Mouse (Mus musculus): ENCODE measurements at regions not wholly inside any gene's neighbourhood (a gene's known extent, or its start where the extent isn't known, plus 50 kb on each side); places are given as distances from the start of the nearest gene placed in this dataset.
"Not testable (repeated sequence)": the region's sequence is repeated elsewhere in the genome, so short reads cannot be mapped to it uniquely, and the experiment has no call there.

- H3K36me3 ChIP-seq; H3K4me2 ChIP-seq; H3K9ac ChIP-seq; H3K9me3 ChIP-seq; H3K27ac ChIP-seq (replicated peaks); ATAC-seq (ENCODE audit: extremely low read depth, insufficient number of reproducible peaks, low FRiP score, low TSS enrichment); H3K4me1 ChIP-seq; H3K27me3 ChIP-seq (replicated peaks); H3K4me3 ChIP-seq: not testable (repeated sequence)
- WGBS: 40% methylated on average over 3 of the region's 3 CpGs
Measured at GRCm38 (mm10) chr12:17852138-17852537, 161.5 kb downstream of the Hpcal1 start.

- H3K27ac ChIP-seq (replicated peaks); H3K4me2 ChIP-seq; H3K9ac ChIP-seq; H3K36me3 ChIP-seq; H3K27me3 ChIP-seq (replicated peaks); H3K4me1 ChIP-seq; H3K4me3 ChIP-seq; ATAC-seq (ENCODE audit: extremely low read depth, insufficient number of reproducible peaks, low FRiP score, low TSS enrichment); H3K9me3 ChIP-seq: not testable (repeated sequence)
- 15% methylated on average over 6 of the region's 6 CpGs for WGBS
Measured at GRCm38 (mm10) chr12:17872491-17872890, 181.8 kb downstream of the Hpcal1 start.

GRCm38 (mm10) chr12:17881371-17882116 lies 190.9 kb downstream of the Hpcal1 start:
- ATAC-seq (ENCODE audit: extremely low read depth, insufficient number of reproducible peaks, low FRiP score, low TSS enrichment): peak; percentile 98

GRCm38 (mm10) chr12:17882117-17883116 lies 191.8 kb downstream of the Hpcal1 start:
- not testable (repeated sequence) for H3K9me3 ChIP-seq; H3K36me3 ChIP-seq; H3K27me3 ChIP-seq (replicated peaks); ATAC-seq (ENCODE audit: extremely low read depth, insufficient number of reproducible peaks, low FRiP score, low TSS enrichment); H3K4me1 ChIP-seq
- WGBS: 1% methylated on average over 65 of the region's 65 CpGs
- H3K9ac ChIP-seq: peak overlapping the region; percentile 95
- H3K27ac ChIP-seq (replicated peaks): peak overlapping the region; percentile 90
- H3K4me2 ChIP-seq: peak overlapping the region; percentile 71
- peak overlapping the region; percentile 91 for H3K4me3 ChIP-seq

More at GRCm38 (mm10) chr12:17881371-17882116, 190.9 kb downstream of the Hpcal1 start:
- H3K9ac ChIP-seq: peak overlapping the region; percentile 95
- H3K36me3 ChIP-seq: no peaks in the 10 kb centered on the region
- peak overlapping the region; percentile 71 for H3K4me2 ChIP-seq
- H3K27ac ChIP-seq (replicated peaks): peak overlapping the region; percentile 90
- peak overlapping the region; percentile 91 for H3K4me3 ChIP-seq
- H3K4me1 ChIP-seq: peaks cover 3% of the 10 kb centered on the region; the same call in 1 of the 2 replicates
- no peaks in the 10 kb centered on the region for H3K9me3 ChIP-seq
- WGBS: under 1% methylated on average over 54 of the region's 59 CpGs
- no peaks in the 10 kb centered on the region for H3K27me3 ChIP-seq (replicated peaks)

GRCm38 (mm10) chr12:17891663-17892310 lies 201.1 kb downstream of the Hpcal1 start:
- H3K27ac ChIP-seq (replicated peaks); H3K4me2 ChIP-seq; H3K4me3 ChIP-seq; H3K4me1 ChIP-seq; H3K27me3 ChIP-seq (replicated peaks); H3K9ac ChIP-seq; ATAC-seq (ENCODE audit: extremely low read depth, insufficient number of reproducible peaks, low FRiP score, low TSS enrichment): not testable (repeated sequence)
- Histone ChIP-seq H3K36me3 (peaks cover 36% of the 10 kb centered on the region), H3K9me3 (peaks cover 32% of the 10 kb centered on the region)
- 86% methylated on average over 6 of the region's 6 CpGs for WGBS

GRCm38 (mm10) chr12:17913058-17913457 lies 222.4 kb downstream of the Hpcal1 start:
- not testable (repeated sequence) for H3K4me1 ChIP-seq; H3K4me3 ChIP-seq; H3K27ac ChIP-seq (replicated peaks); H3K9ac ChIP-seq; ATAC-seq (ENCODE audit: extremely low read depth, insufficient number of reproducible peaks, low FRiP score, low TSS enrichment); H3K27me3 ChIP-seq (replicated peaks); H3K4me2 ChIP-seq
- Histone ChIP-seq H3K9me3 (peaks cover 12% of the 10 kb centered on the region), H3K36me3 (peaks cover 48% of the 10 kb centered on the region)
- 91% methylated on average over 3 of the region's 3 CpGs for WGBS
